Mouse (Mus musculus) myocyte (in vitro differentiated cells): ENCODE data around the gene Ccdc87.

Experiments
- POLR2A ChIP-seq: IDR thresholded peaks from one replicate; pipeline ENCODE4 v1.6.1; 2011; ENCODE audit warnings: low read depth, mild to moderate bottlenecking, control low read depth, moderate library complexity; ENCODE audit not compliant: insufficient read length
- TCF12 ChIP-seq: IDR thresholded peaks from one replicate; pipeline ENCODE4 v1.6.1; 2011; ENCODE audit warnings: mild to moderate bottlenecking, control low read depth; ENCODE audit not compliant: poor library complexity, insufficient read depth, severe bottlenecking
- USF1 ChIP-seq: IDR thresholded peaks from one replicate; pipeline ENCODE4 v1.6.1; 2011; ENCODE audit warnings: low read depth, mild to moderate bottlenecking, control low read depth, moderate library complexity

GRCm38 (mm10) chr19:4793281-4793830, 45.8 kb upstream of the Ccdc87 start:
- TF ChIP-seq USF1 (no peak), TCF12 (no peak), POLR2A (no peak)
